Mouse (Mus musculus): ENCODE measurements around the gene Adad2.

The Adad2 gene

DNA sequence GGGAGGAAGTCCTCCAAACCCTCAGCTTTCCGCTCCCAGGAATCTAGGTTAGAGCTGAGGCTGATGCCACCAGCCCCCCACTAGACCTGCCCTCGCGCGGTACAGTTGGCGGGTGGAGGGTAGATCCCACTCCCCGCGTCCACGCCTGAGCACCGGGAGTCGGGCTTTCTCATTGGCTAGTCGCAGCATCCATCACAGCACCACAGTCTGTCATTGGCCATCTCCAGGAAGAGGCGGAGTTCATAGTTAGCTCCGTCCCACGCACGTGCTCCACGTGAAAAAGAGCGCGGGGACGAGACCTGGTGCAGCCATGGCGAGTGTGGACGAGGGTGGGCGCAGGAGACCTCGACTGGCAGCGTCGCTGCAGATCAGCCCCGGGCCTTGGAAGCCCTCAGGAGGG, at the start of gene Adad2:
TSS of gene Adad2 (plus strand) at position 277 of the 400 bp plus-strand sequence.
- POLR2A ChIA-PET: interaction anchor here in 2 of 4 experiments (0.5 to 1.2 kb wide), 4 partner anchors 20 to 151 kb away, joined by 3 to 4 read pairs (median 3); partner anchors contain the start of gene Mbtps1 (in 1 of the 2)
- CTCF ChIA-PET: no interaction called here

- ChIA-PET CTCF (interaction anchor here in 2 of 4 experiments (0.6 to 1.6 kb wide), 3 partner anchors 105 to 840 kb away, joined by 3 to 5 read pairs (median 4); no protein-coding TSS in a partner anchor), POLR2A (interaction anchor here in 3 of 4 experiments (0.6 to 2.4 kb wide), 10 partner anchors 11 to 134 kb away, joined by 3 to 8 read pairs (median 4); partner anchors contain the start of genes Dnaaf1 (in 3 of the 3) and Hsdl1 (in 3 of the 3))
These were observed 48.7 kb upstream of the Adad2 start for GRCm38 (mm10) chr8:119563849-119564251.

GRCm38 (mm10) chr8:119566367-119566766, 46.2 kb upstream of the Adad2 start:
- ChIA-PET POLR2A (interaction anchor here in 2 of 4 experiments (0.6 to 3.3 kb wide), 7 partner anchors 7 to 62 kb away, joined by 3 to 35 read pairs (median 3); partner anchors contain the start of genes Dnaaf1 (in 1 of the 2), Hsdl1 (in 1 of the 2) and Mbtps1 (in 1 of the 2)), CTCF (no interaction called here)

DNA sequence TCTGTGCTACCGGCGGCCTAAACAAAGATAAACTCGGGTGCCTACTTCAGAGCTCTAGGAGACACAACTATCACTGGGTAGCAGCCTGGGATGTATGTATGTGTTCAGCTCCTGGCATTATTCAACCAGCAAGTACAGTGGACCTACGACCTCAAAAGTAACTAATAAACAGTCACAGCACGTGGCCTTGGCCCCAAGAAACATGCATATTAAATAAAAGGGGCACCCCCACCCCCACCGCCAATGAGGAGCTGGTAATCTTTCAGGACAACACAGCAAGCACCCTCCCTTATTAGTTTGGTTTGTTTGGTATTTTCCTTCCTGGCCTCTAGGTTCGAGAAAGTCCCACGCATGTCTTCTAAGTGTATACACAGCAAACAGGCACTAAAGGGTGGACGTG, 44.3 kb upstream of the Adad2 start:
- POLR2A ChIA-PET: interaction anchor here in 3 of 4 experiments (0.6 to 3.8 kb wide), 5 partner anchors 9 to 35 kb away, joined by 3 to 35 read pairs (median 12); partner anchors contain the start of gene Mbtps1 (in 3 of the 3)
- CTCF ChIA-PET: interaction anchor here in 1 of 4 experiments (1.1 kb wide), 1 partner anchor 156 kb away, joined by 3 read pairs; no protein-coding TSS in a partner anchor

GRCm38 (mm10) chr8:119568951-119569350, 43.6 kb upstream of the Adad2 start:
- ChIA-PET POLR2A (interaction anchor here in 3 of 4 experiments (0.5 to 3.8 kb wide), 6 partner anchors 10 to 272 kb away, joined by 3 to 35 read pairs (median 10); partner anchors contain the start of gene Mbtps1 (in 3 of the 3)), CTCF (no interaction called here)

DNA sequence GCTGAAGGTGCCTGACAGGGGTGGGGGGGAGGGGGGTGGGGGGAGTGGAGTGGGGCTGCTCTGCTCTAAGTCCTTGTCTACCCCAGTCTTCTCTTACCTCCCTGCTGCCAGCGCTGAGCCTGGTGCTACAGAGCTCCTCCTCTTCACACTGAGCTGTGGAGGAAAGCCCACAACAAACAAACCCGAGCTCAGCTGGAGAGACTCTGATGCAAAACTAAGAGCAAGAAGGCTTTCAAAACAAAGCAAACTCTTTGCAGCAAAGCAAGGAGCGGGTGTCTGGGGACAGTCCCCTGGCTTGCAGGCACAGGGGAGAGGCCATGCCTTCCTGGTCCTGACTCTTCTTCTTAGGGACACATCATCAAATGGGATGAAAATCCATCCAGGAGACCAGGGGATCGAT, 42.7 kb upstream of the Adad2 start:
- ChIA-PET CTCF (no interaction called here), POLR2A (interaction anchor here in 3 of 4 experiments (0.7 to 3.8 kb wide), 3 partner anchors 11 to 26 kb away, joined by 6 to 35 read pairs (median 26); partner anchors contain the start of gene Mbtps1 (in 2 of the 3))

DNA sequence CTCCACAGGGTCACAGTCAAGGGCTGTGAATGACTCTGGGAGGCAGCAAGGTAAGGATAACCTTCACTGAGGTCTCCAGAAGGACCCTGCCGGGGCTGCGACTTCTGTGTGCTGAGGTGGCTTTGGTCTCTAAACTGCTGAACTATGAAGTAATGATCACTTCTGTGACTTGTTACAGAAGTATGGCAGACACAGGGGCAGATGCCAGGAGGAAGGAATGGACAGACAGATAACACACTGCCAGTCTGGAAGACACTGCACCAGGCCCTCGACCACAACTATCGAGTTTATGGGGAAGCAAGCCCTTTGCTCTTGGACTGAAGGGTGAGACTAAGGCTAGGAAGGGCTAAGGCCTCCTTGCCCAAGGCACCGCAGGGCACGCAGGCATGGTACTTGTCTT, 41.4 kb upstream of the Adad2 start:
- ChIA-PET CTCF (no interaction called here), POLR2A (interaction anchor here in 2 of 4 experiments (0.6 to 1.5 kb wide), 3 partner anchors 12 to 279 kb away, joined by 3 to 7 read pairs (median 5); partner anchors contain the start of gene Mbtps1 (in 1 of the 2))

DNA sequence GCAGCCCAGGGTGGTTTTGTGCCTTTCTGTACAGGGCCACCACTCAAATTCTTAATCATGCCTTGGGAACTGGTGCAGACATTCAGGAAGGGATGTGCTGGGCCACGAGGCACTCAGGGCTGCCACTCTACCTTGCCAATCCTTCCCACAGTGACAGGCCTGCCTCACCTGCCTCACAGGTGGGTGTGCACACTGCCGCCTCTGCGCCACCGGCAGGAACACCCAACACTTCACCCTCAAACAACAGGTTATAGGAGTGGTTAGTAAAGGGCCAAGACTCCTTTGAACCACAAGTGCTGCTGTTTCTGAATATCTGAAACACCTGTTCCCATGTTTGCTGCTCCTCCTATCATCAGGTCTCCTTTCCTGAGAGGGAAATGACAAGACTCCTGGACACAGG, 40.1 kb upstream of the Adad2 start:
- ChIA-PET POLR2A (interaction anchor here in 2 of 4 experiments (0.9 to 4.3 kb wide), 4 partner anchors 13 to 67 kb away, joined by 3 to 36 read pairs (median 8); partner anchors contain the start of gene Mbtps1 (in 2 of the 2)), CTCF (no interaction called here)

DNA sequence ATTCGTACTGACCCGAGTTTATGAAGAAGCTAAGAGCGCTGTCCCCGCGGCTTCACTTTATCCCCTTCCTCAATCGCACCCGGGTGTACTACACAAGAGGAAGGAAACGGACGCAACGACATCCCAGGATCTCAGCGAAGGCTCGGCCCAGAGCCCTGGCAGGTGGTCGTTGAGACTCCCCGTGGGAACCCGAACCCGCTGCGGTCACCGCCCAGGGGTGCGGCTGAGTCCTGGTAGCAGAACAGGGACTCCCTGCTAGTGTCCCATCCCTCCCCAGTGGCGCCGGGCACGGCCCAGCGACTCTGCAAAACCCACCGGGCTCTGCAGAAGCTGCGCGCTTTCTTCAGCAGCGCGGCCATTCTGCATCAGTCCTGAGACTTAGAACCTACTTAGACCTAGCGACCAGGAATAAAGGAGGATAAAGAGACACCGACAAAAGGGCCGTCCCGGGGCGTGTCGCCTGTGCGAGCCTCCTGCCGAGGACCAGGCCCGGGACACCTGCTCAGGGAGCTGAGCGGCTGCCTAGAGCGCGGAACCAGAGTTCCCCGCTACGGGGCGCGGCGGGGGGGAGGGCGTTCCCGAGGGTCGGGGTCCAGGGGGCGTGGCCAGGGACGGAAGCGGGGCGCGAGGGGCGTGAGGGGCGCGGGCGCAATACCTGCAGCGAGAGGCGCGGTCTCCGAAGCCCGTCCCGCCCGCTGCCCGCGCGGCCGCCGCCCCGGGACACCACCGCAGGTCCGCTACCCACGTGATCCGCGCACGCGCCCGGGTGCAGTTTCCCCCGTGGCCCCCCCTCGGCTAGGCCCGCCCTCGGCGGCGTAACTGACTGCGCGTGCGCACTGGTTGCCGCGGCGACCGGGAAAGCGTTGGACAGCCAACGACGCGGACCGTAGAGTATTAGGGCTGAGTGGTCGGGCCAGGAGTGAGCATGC, 37.8 kb upstream of the Adad2 start, which contains the start of the genes Hsdl1 and Dnaaf1:
TSS of gene Hsdl1 (minus strand) at position 747 of the 929 bp plus-strand sequence.
TSS of gene Dnaaf1 (plus strand) at position 799 of the 929 bp plus-strand sequence.
- ChIA-PET POLR2A (interaction anchor here (0.5 to 4.3 kb wide), 17 partner anchors 9 to 162 kb away, joined by 3 to 36 read pairs (median 3); partner anchors contain the start of genes Mbtps1 (in 3 of the 4) and Taf1c (in 2 of the 4)), CTCF (interaction anchor here (0.6 to 1.3 kb wide), 6 partner anchors 16 to 169 kb away, joined by 3 to 4 read pairs (median 3); partner anchors contain the start of genes Mbtps1 (in 1 of the 4) and Taf1c (in 1 of the 4))

DNA sequence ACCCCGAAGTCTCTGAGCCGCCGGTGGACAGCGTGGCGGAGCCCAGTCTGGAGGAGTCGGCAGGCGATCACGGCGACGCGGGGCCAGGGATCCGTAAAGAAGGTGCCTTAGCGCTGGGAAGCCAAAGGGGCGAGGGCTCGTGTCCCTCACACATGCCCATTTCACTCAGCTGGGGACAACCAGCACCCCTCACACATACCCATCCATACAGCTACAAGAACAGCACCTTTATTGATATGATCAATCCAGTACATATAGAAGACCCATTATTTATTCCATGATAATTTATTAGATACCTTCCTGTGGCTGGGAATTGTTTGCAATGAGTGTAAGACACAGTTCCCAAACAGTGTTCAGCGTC, 37.2 kb upstream of the Adad2 start:
- ChIA-PET CTCF (interaction anchor here in 2 of 4 experiments (0.6 to 1.3 kb wide), 3 partner anchors 17 to 94 kb away, joined by 3 to 4 read pairs (median 3); partner anchors contain the start of gene Mbtps1 (in 1 of the 2)), POLR2A (interaction anchor here in 3 of 4 experiments (0.6 to 4.3 kb wide), 12 partner anchors 9 to 34 kb away, joined by 3 to 36 read pairs (median 3); partner anchors contain the start of genes Mbtps1 (in 3 of the 3) and Taf1c (in 1 of the 3))

DNA sequence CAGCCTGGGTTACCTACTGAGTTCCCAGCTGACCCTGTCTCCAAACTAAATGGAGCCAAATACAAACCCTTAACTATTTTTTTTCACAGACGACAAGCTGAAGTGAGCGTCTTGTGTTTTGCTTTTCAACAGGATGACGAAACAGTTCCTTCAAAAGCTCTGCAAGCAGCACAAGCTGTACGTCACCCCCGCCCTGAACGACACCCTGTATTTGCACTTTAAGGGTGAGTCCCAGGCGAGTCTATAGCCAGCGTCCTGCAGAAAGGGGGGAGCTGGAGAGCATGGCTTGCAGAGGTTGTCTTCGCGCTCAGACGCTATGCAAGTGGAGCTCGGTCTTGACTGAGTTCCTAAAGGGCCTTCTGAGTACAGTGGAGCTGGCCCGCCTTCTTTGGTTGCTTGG, 33.5 kb upstream of the Adad2 start:
- POLR2A ChIA-PET: interaction anchor here in 3 of 4 experiments (0.6 to 2.9 kb wide), 9 partner anchors 13 to 26 kb away, joined by 3 to 27 read pairs (median 4); partner anchors contain the start of genes Mbtps1 (in 3 of the 3) and Taf1c (in 2 of the 3)

GRCm38 (mm10) chr8:119580441-119581161, 31.9 kb upstream of the Adad2 start:
- CTCF ChIA-PET: interaction anchor here in 3 of 4 experiments (0.7 to 1.2 kb wide), 3 partner anchors 92 to 140 kb away, joined by 3 to 6 read pairs (median 4); no protein-coding TSS in a partner anchor
- POLR2A ChIA-PET: interaction anchor here in 2 of 4 experiments (1.2 to 2.9 kb wide), 3 partner anchors 22 to 34 kb away, joined by 3 to 27 read pairs (median 18); partner anchors contain the start of gene Mbtps1 (in 2 of the 2)

More for the DNA sequence above, 33.5 kb upstream of the Adad2 start:
- CTCF ChIA-PET: interaction anchor here in 3 of 4 experiments (0.6 to 2.0 kb wide), 5 partner anchors 9 to 175 kb away, joined by 3 to 5 read pairs (median 3); partner anchors contain the start of gene Taf1c (in 1 of the 3)

DNA sequence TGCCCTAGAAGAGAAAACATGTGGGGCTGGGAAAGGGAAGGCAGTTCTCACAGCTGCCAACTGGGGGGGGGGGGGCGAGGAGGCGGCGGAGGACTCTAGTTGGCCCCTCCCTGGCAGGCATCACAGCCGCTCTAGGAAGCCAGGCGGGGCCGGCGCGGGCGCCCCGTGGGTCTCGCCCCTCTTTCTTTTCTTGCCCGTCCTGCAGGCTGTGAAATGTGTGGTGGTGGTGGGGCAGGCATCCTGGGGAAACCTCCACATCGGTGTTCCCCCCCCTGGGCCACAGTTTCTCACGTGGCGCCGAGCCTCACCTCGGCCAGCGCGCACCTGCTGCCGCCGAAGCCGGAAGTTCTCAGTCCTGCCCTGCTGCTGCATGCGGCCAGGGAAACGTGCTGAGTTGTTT, 26.6 kb upstream of the Adad2 start:
- CTCF ChIA-PET: interaction anchor here in 2 of 4 experiments (0.6 to 0.9 kb wide), 2 partner anchors 84 to 134 kb away, joined by 4 read pairs; no protein-coding TSS in a partner anchor
- POLR2A ChIA-PET: interaction anchor here in 3 of 4 experiments (0.6 to 1.1 kb wide), 4 partner anchors 27 to 687 kb away, joined by 3 to 7 read pairs (median 4); partner anchors contain the start of gene Mbtps1 (in 1 of the 3)

DNA sequence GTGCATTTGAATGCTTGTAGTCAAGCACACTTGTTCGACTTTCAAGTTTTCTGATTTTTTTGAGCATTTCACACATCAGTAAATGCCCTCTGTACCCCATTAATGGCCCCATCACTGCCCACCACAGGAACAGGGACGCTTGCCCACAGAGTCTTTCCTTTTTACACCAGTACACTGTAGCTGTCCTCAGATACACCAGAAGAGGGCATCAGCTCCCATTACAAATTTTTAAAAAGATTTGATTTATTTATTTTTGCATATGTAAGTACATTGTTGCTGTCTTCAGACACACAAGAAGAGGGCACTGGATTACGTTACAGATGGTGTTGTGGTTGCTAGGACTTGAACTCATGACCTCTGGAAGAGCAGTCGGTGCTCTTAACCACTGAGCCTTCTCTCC, 24.2 kb upstream of the Adad2 start:
- ChIA-PET CTCF (interaction anchor here in 2 of 4 experiments (0.9 to 1.0 kb wide), 2 partner anchors 9 kb away, joined by 3 read pairs; no protein-coding TSS in a partner anchor), POLR2A (interaction anchor here in 3 of 4 experiments (0.7 to 2.2 kb wide), 8 partner anchors 8 to 104 kb away, joined by 3 to 7 read pairs (median 3); partner anchors contain the start of genes Mbtps1 (in 3 of the 3) and Taf1c (in 1 of the 3))

- POLR2A ChIA-PET: interaction anchor here in 3 of 4 experiments (0.6 to 1.5 kb wide), 6 partner anchors 16 to 89 kb away, joined by 3 read pairs; partner anchors contain the start of genes Mbtps1 (in 2 of the 3) and Taf1c (in 1 of the 3)
- CTCF ChIA-PET: interaction anchor here in 2 of 4 experiments (0.9 to 1.2 kb wide), 3 partner anchors 8 to 189 kb away, joined by 3 read pairs; partner anchors contain the start of gene Tldc1 (in 1 of the 2)
These were observed 23.7 kb upstream of the Adad2 start for GRCm38 (mm10) chr8:119588844-119589243.

DNA sequence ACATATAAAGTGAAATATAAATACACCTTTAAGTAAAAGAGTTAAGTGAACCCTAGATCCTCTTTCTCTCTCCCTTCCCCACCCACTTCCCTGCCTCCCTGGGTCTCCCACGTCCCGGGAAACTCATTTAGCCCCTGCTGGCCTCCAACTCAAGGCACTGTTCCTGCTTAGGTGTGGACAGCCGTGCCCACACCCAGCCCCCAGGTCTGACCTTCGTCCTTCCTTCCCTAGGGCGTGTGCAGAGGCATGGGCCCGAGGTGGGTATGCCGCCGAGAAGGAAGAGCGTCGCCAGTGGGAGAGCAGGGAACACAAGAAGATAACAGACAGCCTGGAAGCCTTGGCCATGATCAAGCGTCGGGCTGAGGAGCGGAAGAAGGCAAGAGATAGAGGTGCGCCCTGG, 22.2 kb upstream of the Adad2 start:
- ChIA-PET POLR2A (interaction anchor here in 1 of 4 experiments (3.0 kb wide), 1 partner anchor 31 kb away, joined by 12 read pairs; the partner anchor contains the start of gene Mbtps1), CTCF (interaction anchor here in 1 of 4 experiments (1.3 kb wide), 1 partner anchor 15 kb away, joined by 4 read pairs; the partner anchor contains the start of gene Taf1c)
